Mouse (Mus musculus): ENCODE results near the gene Ltbp1. TPM values are rescaled to one million over a fixed set of nuclear protein-coding genes. Genes with fewer than 3 reads are reported as not detected.

Gene Ltbp1
- polyA plus RNA-seq, 1 experiment from 2014 or later, result 29.8 TPM

DNA sequence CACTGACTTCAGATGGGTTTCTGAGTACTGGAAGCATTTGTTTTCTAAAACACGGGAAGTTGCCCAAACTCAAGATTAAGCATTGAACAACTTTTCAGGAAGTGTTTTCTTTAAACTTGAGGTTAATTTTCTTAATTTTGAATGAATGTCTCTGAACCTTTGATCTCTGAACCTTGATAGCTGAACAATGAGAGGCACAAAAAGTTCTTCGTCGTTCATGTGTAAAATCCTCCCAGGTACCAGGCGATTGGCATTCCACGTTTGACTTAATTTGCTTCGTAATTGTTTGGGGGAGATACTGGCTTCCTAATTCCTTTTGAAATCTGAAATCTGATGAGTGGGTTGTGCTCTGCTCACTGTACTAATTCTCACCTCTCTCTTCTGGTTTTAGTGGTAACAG lies 273.2 kb downstream of the Ltbp1 start:
- H3K4me1 ChIP-seq (replicated peaks; ENCODE audit: control insufficient read depth, insufficient read depth, low read length), result no peaks in the 10 kb centered on the region
- DNase-seq (ENCODE audit: low spot score) (no peak), ATAC-seq (replicated peaks; ENCODE audit: low FRiP score, low TSS enrichment, low read depth) (no peak)
- no peak overlapping the region for H3K4me3 ChIP-seq (ENCODE audit: low read depth, low read length)
- no peaks in the 10 kb centered on the region for H3K9me3 ChIP-seq (ENCODE audit: control insufficient read depth, low read length)
- no peak overlapping the region for H3K4me2 ChIP-seq (ENCODE audit: low read length)
- no peaks in the 10 kb centered on the region for H3K27me3 ChIP-seq (replicated peaks; ENCODE audit: control insufficient read depth, insufficient read depth, low read length)
- H3K36me3 ChIP-seq (ENCODE audit: control insufficient read depth, insufficient read depth, low read length), result peaks cover 4% of the 10 kb centered on the region; the same call in 1 of the 2 replicates
- H3K27ac ChIP-seq (ENCODE audit: low read depth), result no peak overlapping the region
- H3K9ac ChIP-seq (ENCODE audit: low read length), result no peak overlapping the region
- 87% methylated on average over 6 of the region's 6 CpGs for WGBS

DNA sequence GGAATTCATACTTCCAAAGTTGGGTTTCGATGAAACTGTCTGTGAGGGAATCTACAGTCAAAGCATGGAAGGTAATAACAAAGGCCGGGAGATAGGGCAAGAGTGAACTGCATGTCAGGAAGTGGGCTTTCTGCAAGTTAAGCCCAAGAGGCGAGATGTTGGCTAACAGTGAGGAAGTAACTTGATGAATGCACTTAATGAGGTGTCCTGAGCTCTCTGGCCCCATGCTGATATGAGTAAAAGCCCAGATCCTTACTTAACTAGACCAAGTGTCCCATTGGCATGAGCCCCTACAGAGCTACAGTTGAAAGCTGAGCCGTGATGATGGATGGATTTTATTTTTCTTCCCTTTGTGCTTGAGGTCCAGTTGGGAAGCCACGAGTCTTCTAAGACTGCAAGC lies 276.0 kb downstream of the Ltbp1 start:
- Histone ChIP-seq H3K27me3 (replicated peaks; ENCODE audit: control insufficient read depth, insufficient read depth, low read length) (no peaks in the 10 kb centered on the region), H3K27ac (ENCODE audit: low read depth) (no peak overlapping the region), H3K4me3 (ENCODE audit: low read depth, low read length) (no peak overlapping the region), H3K9ac (ENCODE audit: low read length) (no peak overlapping the region), H3K36me3 (ENCODE audit: control insufficient read depth, insufficient read depth, low read length) (peaks cover 6% of the 10 kb centered on the region; the same call in 1 of the 2 replicates), H3K9me3 (ENCODE audit: control insufficient read depth, low read length) (no peaks in the 10 kb centered on the region), H3K4me2 (ENCODE audit: low read length) (no peak overlapping the region), H3K4me1 (replicated peaks; ENCODE audit: control insufficient read depth, insufficient read depth, low read length) (no peaks in the 10 kb centered on the region)
- 88% methylated on average over 5 of the region's 5 CpGs for WGBS
- ATAC-seq (replicated peaks; ENCODE audit: low FRiP score, low TSS enrichment, low read depth), result no peak
- DNase-seq (ENCODE audit: low spot score), result no peak

DNA sequence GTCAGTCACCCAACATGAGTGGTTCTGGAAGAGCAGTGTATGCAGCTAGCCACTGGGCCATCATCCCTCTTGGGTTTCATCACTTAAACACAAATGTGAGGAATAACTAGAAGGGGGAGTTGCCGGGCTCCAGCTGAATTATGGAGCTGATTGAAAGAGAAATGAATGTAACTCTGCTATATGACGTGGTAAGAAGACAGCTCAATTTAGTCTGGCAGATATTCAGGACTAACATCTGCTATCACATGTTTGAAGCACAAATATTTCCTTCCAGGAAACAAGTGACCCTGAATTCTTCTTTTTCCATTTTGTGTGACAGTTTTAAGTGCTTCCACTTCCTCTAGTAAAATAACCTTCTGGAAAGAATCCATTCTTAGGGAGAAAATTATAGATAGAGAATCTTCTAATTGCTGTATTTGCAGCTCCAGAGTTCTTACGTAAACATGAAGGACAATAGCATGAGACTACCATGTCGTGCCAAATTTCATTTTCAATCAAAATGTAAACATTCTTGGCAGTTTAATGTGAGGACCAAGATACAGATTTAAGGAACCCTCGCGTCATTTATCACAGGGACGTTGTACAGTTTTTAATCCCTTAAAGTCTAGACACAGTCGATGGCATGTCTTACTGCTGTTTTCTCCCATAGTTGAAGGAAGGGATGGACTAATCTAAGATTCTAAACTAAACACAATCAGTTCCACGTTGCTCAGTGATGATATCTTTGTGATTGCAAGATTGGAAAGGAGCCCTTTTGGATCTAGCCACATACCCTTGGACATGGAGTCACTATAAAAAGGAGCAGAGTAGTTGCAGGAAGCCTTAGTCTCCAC lies 279.7 kb downstream of the Ltbp1 start:
- DNase-seq (ENCODE audit: low spot score), result no peak
- Histone ChIP-seq H3K4me2 (ENCODE audit: low read length) (no peak overlapping the region), H3K36me3 (ENCODE audit: control insufficient read depth, insufficient read depth, low read length) (peaks cover 6% of the 10 kb centered on the region; the same call in 1 of the 2 replicates), H3K4me1 (replicated peaks; ENCODE audit: control insufficient read depth, insufficient read depth, low read length) (no peaks in the 10 kb centered on the region), H3K4me3 (ENCODE audit: low read depth, low read length) (no peak overlapping the region), H3K27ac (ENCODE audit: low read depth) (no peak overlapping the region), H3K27me3 (replicated peaks; ENCODE audit: control insufficient read depth, insufficient read depth, low read length) (no peaks in the 10 kb centered on the region), H3K9ac (ENCODE audit: low read length) (no peak overlapping the region), H3K9me3 (ENCODE audit: control insufficient read depth, low read length) (no peaks in the 10 kb centered on the region)
- ATAC-seq (replicated peaks; ENCODE audit: low FRiP score, low TSS enrichment, low read depth), result no peak
- 50% methylated on average over 9 of the region's 9 CpGs for WGBS

DNA sequence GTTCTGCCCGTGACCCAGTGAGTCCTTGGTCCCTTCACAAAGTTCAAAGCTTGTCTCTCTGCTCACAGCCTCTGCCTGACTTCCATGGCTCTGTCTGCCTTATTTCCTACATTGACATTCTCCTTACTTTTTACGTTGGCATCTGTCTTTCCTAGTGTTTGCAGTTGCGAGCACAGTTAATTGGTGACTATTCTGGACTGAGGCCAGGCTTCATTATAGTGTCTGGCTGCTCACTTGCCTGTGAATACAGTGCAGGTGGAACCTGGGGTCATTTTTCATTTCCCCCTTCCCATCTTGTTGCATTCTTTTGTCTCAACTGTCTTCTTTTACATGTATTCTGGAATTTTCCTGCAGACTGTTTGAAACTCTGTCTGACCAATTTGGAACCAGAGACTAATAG lies 287.6 kb downstream of the Ltbp1 start:
- ATAC-seq (replicated peaks; ENCODE audit: low FRiP score, low TSS enrichment, low read depth) (no peak), DNase-seq (ENCODE audit: low spot score) (no peak)
- H3K9me3 ChIP-seq (ENCODE audit: control insufficient read depth, low read length), result no peaks in the 10 kb centered on the region
- H3K36me3 ChIP-seq (ENCODE audit: control insufficient read depth, insufficient read depth, low read length), result peaks cover 40% of the 10 kb centered on the region
- WGBS, result 76% methylated on average over 3 of the region's 3 CpGs
- H3K4me2 ChIP-seq (ENCODE audit: low read length), result no peak overlapping the region
- no peak overlapping the region for H3K9ac ChIP-seq (ENCODE audit: low read length)
- no peak overlapping the region for H3K4me3 ChIP-seq (ENCODE audit: low read depth, low read length)
- no peaks in the 10 kb centered on the region for H3K27me3 ChIP-seq (replicated peaks; ENCODE audit: control insufficient read depth, insufficient read depth, low read length)
- no peaks in the 10 kb centered on the region for H3K4me1 ChIP-seq (replicated peaks; ENCODE audit: control insufficient read depth, insufficient read depth, low read length)
- H3K27ac ChIP-seq (ENCODE audit: low read depth), result no peak overlapping the region

DNA sequence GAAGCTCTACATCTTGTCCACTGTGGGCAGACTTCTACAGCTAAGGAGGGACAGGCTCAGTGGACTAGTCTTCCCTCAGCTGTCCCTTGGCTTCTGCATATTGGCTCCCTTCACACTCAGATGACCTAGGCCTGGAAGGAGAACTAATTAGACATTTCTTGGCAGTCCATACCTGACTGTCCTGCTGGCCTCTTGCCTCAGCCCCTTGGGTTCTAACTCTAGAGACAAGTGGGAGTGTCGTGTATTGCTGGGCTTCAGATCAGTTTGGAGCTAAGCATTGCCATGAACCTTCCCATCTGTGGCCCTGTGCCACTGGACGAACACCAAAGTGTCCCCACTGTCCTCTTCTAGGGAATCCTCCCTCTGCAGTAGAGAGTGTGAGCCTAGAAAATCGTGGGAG lies 288.4 kb downstream of the Ltbp1 start:
- no peak overlapping the region for H3K9ac ChIP-seq (ENCODE audit: low read length)
- H3K4me3 ChIP-seq (ENCODE audit: low read depth, low read length), result no peak overlapping the region
- H3K27me3 ChIP-seq (replicated peaks; ENCODE audit: control insufficient read depth, insufficient read depth, low read length), result no peaks in the 10 kb centered on the region
- ATAC-seq (replicated peaks; ENCODE audit: low FRiP score, low TSS enrichment, low read depth) (no peak), DNase-seq (ENCODE audit: low spot score) (no peak)
- no peak overlapping the region for H3K27ac ChIP-seq (ENCODE audit: low read depth)
- no peak overlapping the region for H3K4me2 ChIP-seq (ENCODE audit: low read length)
- H3K36me3 ChIP-seq (ENCODE audit: control insufficient read depth, insufficient read depth, low read length), result peaks cover 43% of the 10 kb centered on the region
- 87% methylated on average over 3 of the region's 3 CpGs for WGBS
- no peaks in the 10 kb centered on the region for H3K4me1 ChIP-seq (replicated peaks; ENCODE audit: control insufficient read depth, insufficient read depth, low read length)
- H3K9me3 ChIP-seq (ENCODE audit: control insufficient read depth, low read length), result no peaks in the 10 kb centered on the region

DNA sequence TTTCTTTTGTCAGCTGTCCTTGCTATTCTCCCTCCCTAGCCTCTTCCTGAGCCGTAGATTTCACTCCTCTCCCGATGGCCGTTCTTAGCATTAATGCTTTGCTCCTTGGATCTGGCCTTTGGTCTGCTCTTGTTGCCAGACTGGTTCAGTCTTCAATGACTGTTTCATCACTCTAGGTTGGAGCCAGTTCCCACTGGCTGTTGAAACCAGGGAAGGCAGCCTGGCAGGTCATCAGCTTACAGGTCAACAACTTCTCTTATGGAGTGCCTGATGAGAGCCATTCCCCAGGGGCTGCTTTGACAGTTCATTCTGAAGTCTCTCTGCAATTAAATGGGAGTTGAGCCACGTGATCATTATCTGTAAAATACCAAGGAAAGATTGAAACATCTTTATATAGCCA lies 295.5 kb downstream of the Ltbp1 start:
- 87% methylated on average over 4 of the region's 4 CpGs for WGBS
- Histone ChIP-seq H3K9ac (ENCODE audit: low read length) (no peak overlapping the region), H3K4me1 (replicated peaks; ENCODE audit: control insufficient read depth, insufficient read depth, low read length) (no peaks in the 10 kb centered on the region), H3K4me2 (ENCODE audit: low read length) (no peak overlapping the region), H3K9me3 (ENCODE audit: control insufficient read depth, low read length) (no peaks in the 10 kb centered on the region), H3K4me3 (ENCODE audit: low read depth, low read length) (no peak overlapping the region), H3K27ac (ENCODE audit: low read depth) (no peak overlapping the region), H3K36me3 (ENCODE audit: control insufficient read depth, insufficient read depth, low read length) (peaks cover 28% of the 10 kb centered on the region), H3K27me3 (replicated peaks; ENCODE audit: control insufficient read depth, insufficient read depth, low read length) (no peaks in the 10 kb centered on the region)
- DNase-seq (ENCODE audit: low spot score), result no peak
- no peak for ATAC-seq (replicated peaks; ENCODE audit: low FRiP score, low TSS enrichment, low read depth)

DNA sequence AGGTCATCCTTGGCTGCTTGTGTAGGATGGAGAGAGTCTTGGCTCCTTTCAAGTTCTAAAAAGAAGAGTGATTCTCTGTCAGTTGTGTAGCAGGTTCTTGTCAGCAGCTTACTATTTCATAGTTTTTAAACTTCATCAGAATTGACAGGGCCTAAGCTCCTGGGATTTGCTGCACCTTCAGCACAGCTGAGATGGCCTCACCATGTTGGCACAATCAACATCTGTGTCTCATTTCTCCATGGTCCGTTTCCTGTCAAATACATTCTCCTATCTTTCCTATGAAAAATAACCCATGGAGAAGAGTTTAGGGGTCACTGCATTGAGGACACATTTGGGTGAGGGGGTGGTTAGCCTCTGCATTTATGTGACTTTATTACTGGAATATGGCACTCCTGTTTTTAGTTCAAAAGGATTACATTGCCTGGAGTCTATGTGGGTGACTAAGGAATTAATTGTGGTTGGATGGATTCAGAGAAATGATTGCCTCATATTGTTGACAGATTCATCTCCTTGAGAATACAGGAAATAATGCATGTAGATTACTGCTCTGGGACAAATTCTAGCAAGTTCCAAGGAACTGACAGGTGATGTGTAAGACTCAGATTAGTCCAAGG lies 299.5 kb downstream of the Ltbp1 start:
- Histone ChIP-seq H3K27me3 (replicated peaks; ENCODE audit: control insufficient read depth, insufficient read depth, low read length) (no peaks in the 10 kb centered on the region), H3K9me3 (ENCODE audit: control insufficient read depth, low read length) (no peaks in the 10 kb centered on the region), H3K9ac (ENCODE audit: low read length) (no peak overlapping the region), H3K36me3 (ENCODE audit: control insufficient read depth, insufficient read depth, low read length) (no peaks in the 10 kb centered on the region), H3K4me1 (replicated peaks; ENCODE audit: control insufficient read depth, insufficient read depth, low read length) (0 out of 2 replicates have a peak, but pooled peaks cover 6% of the 10 kb centered on the region), H3K4me2 (ENCODE audit: low read length) (no peak overlapping the region), H3K27ac (ENCODE audit: low read depth) (no peak overlapping the region), H3K4me3 (ENCODE audit: low read depth, low read length) (no peak overlapping the region)
- DNase-seq (ENCODE audit: low spot score) (no peak), ATAC-seq (replicated peaks; ENCODE audit: low FRiP score, low TSS enrichment, low read depth) (no peak)
- WGBS, result 88% methylated on average over 1 of the region's 1 CpGs

DNA sequence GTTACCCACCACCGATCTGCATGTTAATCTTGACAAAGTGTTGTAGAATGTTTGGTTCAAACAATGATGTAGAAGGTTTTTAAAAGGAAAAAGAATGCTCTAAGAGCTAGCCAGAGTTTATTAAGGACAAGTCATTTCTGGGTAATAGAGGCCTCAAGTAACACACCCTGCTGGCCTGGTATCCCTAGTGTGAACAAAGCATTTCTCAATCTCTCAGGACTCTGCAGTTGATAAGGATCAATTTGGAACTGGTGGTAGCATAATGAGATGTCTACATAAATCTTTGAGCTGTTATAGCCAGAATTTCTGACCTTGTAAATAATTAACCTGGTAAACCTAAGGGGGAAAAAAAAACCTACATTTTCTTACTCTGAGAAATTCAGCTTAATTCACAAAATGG lies 300.3 kb downstream of the Ltbp1 start:
- Histone ChIP-seq H3K4me1 (replicated peaks; ENCODE audit: control insufficient read depth, insufficient read depth, low read length) (0 out of 2 replicates have a peak, but pooled peaks cover 6% of the 10 kb centered on the region), H3K4me2 (ENCODE audit: low read length) (no peak overlapping the region), H3K4me3 (ENCODE audit: low read depth, low read length) (no peak overlapping the region), H3K27ac (ENCODE audit: low read depth) (no peak overlapping the region), H3K9ac (ENCODE audit: low read length) (no peak overlapping the region), H3K36me3 (ENCODE audit: control insufficient read depth, insufficient read depth, low read length) (0 out of 2 replicates have a peak, but pooled peaks cover 4% of the 10 kb centered on the region), H3K27me3 (replicated peaks; ENCODE audit: control insufficient read depth, insufficient read depth, low read length) (no peaks in the 10 kb centered on the region), H3K9me3 (ENCODE audit: control insufficient read depth, low read length) (no peaks in the 10 kb centered on the region)
- DNase-seq (ENCODE audit: low spot score) (no peak), ATAC-seq (replicated peaks; ENCODE audit: low FRiP score, low TSS enrichment, low read depth) (no peak)
- WGBS, result 91% methylated on average over 1 of the region's 1 CpGs

All from intestine, embryonic 14.5 days (tissue).